Mouse (Mus musculus) G1E (cell line): ENCODE measurements around the gene Spty2d1. TPM values are rescaled to one million over a fixed set of nuclear protein-coding genes. Genes with fewer than 3 reads are reported as not detected.

Experiments
- ATAC-seq: 2 replicates; pipeline ENCODE4 v1.8.0; 2016; ENCODE audit warnings: mild to moderate bottlenecking; ENCODE audit not compliant: insufficient number of reproducible peaks, poor library complexity, low FRiP score, severe bottlenecking; ENCODE audit errors: extremely low read depth
- DNase-seq: peaks from one replicate; pipeline ENCODE4 v3.0.0; 2012; ENCODE audit warnings: low spot score
- H3K27me3 ChIP-seq: 2 replicates; pipeline ENCODE4 v1.6.1; 2012; ENCODE audit warnings: mild to moderate bottlenecking, low read length, inconsistent platforms; ENCODE audit not compliant: insufficient read depth
- H3K36me3 ChIP-seq: replicated peaks from 2 replicates; pipeline ENCODE3; 2012; ENCODE audit warnings: mild to moderate bottlenecking, inconsistent platforms
- H3K4me1 ChIP-seq: 2 replicates; pipeline ENCODE4 v1.6.1; 2012; ENCODE audit warnings: low read depth, low read length, inconsistent platforms, mixed read lengths; ENCODE audit not compliant: insufficient read depth
- H3K4me3 ChIP-seq: 2 replicates; pipeline ENCODE4 v1.5.1; 2012; ENCODE audit warnings: low read depth, mild to moderate bottlenecking, inconsistent platforms, low read length, moderate library complexity, mixed read lengths
- H3K9me3 ChIP-seq: replicated peaks from 2 replicates; pipeline ENCODE4 v1.6.1; 2012; ENCODE audit warnings: inconsistent platforms
- CTCF ChIP-seq: IDR thresholded peaks from 2 replicates; pipeline ENCODE4 v1.5.1; 2012; ENCODE audit warnings: low read depth, low read length, inconsistent platforms, mixed read lengths
- GATA1 ChIP-seq: IDR thresholded peaks from 2 replicates; pipeline ENCODE4 v1.6.1; 2012; ENCODE audit warnings: borderline replicate concordance, low read length, inconsistent platforms, mixed read lengths
- GATA2 ChIP-seq: IDR thresholded peaks from 2 replicates; pipeline ENCODE4 v1.6.1; 2012; ENCODE audit warnings: low read depth, low read length, inconsistent platforms, borderline replicate concordance
- POLR2AphosphoS5 ChIP-seq: IDR thresholded peaks from 2 replicates; pipeline ENCODE4 v1.6.1; 2012; ENCODE audit warnings: low read depth, low read length, inconsistent platforms; ENCODE audit not compliant: insufficient replicate concordance
- TAL1 ChIP-seq: conservative IDR thresholded peaks from 2 replicates; pipeline ENCODE4 v1.6.1; 2012; ENCODE audit warnings: low read depth, low read length, inconsistent platforms, mixed read lengths
- polyA plus RNA-seq: library from polyadenylated mRNA; stranded (reverse); fragments of >175 nt; gene quantifications from 2 replicates; pipeline ENCODE4 v1.2.3, GENCODE M21; 2012
- total RNA-seq, 2 experiments: library from RNA; stranded (forward) in 1 of 2; stranded (reverse) in 1 of 2; fragments of 200-1000 nt in 1 of 2; fragments of >200 nt in 1 of 2; fragmentation: Nextera tagmentation in 1 of 2; gene quantifications; 2 replicates each; pipeline ENCODE4 v1.2.3; 2014 to 2017

The Spty2d1 gene
- total and polyA plus RNA-seq, 3 experiments = 6.7 to 36.4 (median 24.4) TPM

DNA sequence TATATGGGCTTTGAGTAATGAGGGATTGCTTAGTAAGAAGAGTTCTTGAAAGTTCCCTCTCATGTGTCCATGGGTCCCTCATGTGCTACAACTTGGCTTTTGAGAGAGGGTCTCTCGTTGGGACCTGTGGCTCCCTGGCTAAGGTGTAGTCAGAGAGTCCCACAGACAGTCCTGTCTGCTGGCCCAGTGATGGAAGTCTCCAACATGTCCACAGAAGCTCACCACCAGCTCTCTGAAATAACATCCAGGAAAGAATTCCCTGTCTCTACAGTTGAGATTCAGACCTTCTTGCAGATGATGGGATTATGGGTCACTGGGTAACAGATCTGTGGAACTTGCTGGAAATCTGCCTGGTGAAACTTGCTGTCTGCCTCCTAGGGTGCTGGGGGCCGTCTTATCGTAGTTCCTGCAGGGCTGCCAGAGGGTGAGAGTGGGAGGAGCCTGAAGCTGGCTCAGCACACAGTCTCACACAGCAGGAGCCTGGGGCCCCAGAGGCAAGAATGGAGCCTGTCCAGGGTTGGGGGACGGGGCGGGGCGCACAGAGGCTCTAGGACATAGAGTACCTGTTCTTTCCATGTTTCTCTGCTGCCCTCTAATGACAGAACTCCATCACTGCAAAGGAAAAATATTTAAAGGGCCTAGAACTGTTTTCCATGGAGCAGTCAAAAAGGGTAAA lies 7.3 kb upstream of the Spty2d1 start:
- ATAC-seq (peak; percentile 99), DNase-seq (peak; percentile 93)
- Histone ChIP-seq H3K4me3 (peak overlapping the region; percentile 40; the same call in 1 of the 2 replicates), H3K4me1 (peaks cover 19% of the 10 kb centered on the region), H3K36me3 (no peaks in the 10 kb centered on the region), H3K9me3 (no peaks in the 10 kb centered on the region), H3K27me3 (peaks cover 12% of the 10 kb centered on the region)
- TF ChIP-seq POLR2AphosphoS5 (no peak), CTCF (0 out of 2 replicates have a peak, but pooled peaks have one; percentile 5), TAL1 (0 out of 2 replicates have a peak, but pooled peaks have one; percentile 15)

DNA sequence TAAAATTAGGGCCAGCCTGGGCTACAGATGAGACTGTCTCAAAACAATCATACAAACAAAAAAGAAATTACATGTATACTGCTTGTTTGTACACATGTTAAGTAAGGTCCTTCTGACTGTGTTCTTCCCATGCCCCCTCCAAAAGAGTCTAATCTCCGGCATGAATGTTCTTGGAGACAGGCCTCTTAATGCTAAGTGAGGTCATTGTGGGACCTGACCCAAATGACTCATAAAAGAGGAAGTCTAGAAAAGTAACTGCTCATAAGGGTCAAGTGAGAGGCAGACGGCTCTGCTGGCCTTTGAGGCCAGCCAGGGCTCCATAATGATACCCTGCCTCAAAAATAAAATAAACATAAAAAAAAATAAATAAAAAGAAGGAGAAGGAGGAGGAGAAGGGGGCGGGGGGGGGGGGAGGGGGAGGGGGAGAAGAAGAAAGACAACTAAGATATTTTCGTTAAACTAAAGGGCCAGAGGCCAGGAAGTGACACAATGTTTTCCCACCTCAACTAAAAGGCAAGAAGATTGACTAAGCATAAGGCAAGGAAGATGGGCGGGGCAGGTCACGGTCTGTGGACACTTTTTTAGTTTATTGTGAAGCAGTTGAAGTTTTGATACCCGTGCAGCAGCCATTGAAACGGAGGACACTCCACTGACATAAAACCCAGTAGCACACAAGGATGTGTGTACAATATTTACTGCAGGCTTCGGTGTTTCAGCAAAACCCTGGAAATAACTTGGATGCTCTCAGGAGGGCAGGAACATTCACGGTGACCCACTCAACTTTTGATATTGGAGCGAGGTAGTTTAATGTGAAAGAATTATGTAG lies 6.6 kb upstream of the Spty2d1 start:
- H3K9me3 ChIP-seq = no peaks in the 10 kb centered on the region
- no peak overlapping the region; the same call in 1 of the 2 replicates for H3K4me3 ChIP-seq
- TF ChIP-seq CTCF = no peak
- TF ChIP-seq TAL1 = no peak
- TF ChIP-seq POLR2AphosphoS5 = no peak
- TF ChIP-seq GATA2 = no peak
- TF ChIP-seq GATA1 = no peak
- peak; percentile 25; the same call in 1 of the 2 replicates for ATAC-seq
- peaks cover 9% of the 10 kb centered on the region for H3K27me3 ChIP-seq
- no peak for DNase-seq
- no peaks in the 10 kb centered on the region for H3K36me3 ChIP-seq
- peaks cover 23% of the 10 kb centered on the region for H3K4me1 ChIP-seq

DNA sequence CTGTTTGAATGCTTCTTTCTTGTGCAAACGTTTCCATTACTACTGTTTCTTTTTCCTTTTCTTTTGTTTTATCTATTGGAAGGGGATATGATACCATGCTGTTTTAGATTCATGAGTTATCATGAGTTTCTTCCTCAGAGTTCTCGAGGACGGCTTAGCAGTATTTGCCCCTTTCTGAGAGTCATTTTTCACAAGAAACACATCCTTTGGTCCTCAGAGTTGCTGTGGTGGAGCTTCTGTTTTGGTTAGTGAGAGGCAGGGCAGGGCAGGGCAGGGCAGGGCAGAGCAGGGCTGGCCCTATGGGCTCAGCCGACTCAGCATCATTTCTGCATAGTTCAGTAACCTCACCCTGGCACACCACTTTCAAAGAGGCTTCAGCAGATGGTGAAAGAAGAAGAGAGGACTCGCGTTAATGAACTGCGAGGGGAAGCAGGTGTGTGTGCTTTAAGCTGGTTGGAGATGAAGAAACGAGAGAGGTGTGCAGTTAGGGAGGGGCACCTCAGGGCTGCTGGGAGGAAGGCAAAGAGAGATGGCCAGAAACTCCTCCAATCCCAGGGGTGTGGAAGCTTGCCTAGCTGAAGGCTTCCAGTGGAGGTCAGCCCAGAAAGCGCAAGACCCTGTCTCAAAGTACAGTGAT lies 5.0 kb upstream of the Spty2d1 start:
- Histone ChIP-seq H3K36me3 (no peaks in the 10 kb centered on the region), H3K4me3 (no peak overlapping the region), H3K9me3 (no peaks in the 10 kb centered on the region), H3K27me3 (0 out of 2 replicates have a peak, but pooled peaks cover 2% of the 10 kb centered on the region), H3K4me1 (peaks cover 33% of the 10 kb centered on the region)
- no peak for TF ChIP-seq GATA1
- ATAC-seq = no peak
- DNase-seq = no peak

DNA sequence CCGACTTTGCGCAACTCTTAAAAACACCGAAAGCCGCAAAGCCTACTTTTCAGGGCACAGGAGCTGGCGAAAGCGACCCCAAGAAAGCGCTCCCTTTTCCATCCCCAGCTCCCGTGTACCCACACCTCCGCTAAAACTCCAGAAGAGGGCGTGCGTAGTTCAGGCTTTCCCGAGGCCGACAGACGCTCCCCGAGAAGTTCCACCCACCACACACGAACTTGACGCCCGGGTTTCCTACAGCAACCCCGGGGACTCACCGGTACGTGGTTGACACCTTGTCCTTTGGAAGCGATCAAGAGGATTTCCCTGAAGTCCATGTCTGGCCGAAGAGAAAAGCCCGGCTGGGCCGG lies 418 bp downstream of the Spty2d1 start:
- TF ChIP-seq GATA1 (no peak), CTCF (no peak), TAL1 (no peak), POLR2AphosphoS5 (no peak), GATA2 (no peak)
- no peaks in the 10 kb centered on the region for H3K9me3 ChIP-seq
- ATAC-seq = peak; percentile 25; the same call in 1 of the 2 replicates
- peaks cover 38% of the 10 kb centered on the region for H3K4me1 ChIP-seq
- peak overlapping the region; percentile 76 for H3K4me3 ChIP-seq
- DNase-seq = peak; percentile 68
- peaks cover 20% of the 10 kb centered on the region for H3K36me3 ChIP-seq
- H3K27me3 ChIP-seq = no peaks in the 10 kb centered on the region

DNA sequence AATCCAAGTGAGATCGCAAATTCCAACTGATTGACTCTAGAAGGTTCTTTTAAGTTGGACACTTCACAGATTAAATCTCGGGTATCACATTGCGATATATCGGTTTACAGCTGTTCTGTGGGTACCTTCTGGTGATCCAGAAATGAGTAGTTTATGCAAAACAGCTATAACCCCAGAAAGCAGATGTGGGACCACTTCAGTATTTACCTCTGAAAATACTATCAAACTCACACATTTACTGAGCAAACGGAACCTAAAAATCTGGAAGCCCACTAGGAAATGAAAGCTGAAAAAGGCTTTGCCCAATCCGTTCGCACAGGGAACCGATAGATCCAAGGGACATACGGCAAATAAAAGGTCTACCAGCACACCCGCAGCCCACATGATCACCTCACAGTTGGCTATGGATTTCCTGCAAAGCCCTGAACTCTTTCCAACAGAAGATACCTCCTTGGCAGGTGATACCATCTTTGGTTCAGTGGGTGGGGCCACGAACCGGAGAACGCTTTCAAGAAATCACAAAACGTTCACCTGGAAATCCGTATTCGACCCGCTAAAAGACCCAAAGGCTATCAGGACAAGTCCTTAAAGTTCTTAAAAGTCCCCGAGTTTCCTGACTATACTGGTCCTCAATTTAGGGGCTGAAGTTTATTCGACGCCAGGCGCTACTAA lies 966 bp downstream of the Spty2d1 start:
- Histone ChIP-seq H3K36me3 (peaks cover 20% of the 10 kb centered on the region), H3K27me3 (no peaks in the 10 kb centered on the region), H3K9me3 (no peaks in the 10 kb centered on the region), H3K4me3 (peak overlapping the region; percentile 76), H3K4me1 (peaks cover 40% of the 10 kb centered on the region)
- ATAC-seq (no peak), DNase-seq (no peak)
- TF ChIP-seq TAL1 = no peak
- no peak for TF ChIP-seq GATA1
- TF ChIP-seq POLR2AphosphoS5 = no peak
- no peak for TF ChIP-seq GATA2
- TF ChIP-seq CTCF = no peak
